Mouse (Mus musculus): ENCODE results near the gene Tgm6.

The Tgm6 gene

DNA sequence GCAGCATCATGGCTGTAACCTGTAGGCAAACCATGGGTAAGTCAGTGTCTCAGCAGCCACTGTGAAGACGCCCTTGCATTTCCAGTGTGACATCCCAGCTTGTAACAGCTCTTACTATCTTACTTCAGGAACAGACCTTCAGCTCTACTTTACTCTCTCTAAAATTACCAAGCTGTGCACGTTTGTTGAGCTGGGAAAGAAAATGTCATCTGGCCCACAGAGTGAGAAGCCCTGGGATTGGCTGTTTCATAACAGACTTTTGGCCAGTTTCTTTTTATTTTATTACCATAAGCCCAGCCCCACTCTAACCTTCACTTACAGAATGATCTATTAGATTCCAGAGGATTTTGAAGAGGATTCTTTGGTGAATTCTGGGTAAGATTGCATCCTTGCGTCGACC lies at the start of gene Tgm6:
Tgm6 (plus strand) TSS at position 301 of the 400 bp plus-strand sequence.
- no peak for DNase-seq

DNA sequence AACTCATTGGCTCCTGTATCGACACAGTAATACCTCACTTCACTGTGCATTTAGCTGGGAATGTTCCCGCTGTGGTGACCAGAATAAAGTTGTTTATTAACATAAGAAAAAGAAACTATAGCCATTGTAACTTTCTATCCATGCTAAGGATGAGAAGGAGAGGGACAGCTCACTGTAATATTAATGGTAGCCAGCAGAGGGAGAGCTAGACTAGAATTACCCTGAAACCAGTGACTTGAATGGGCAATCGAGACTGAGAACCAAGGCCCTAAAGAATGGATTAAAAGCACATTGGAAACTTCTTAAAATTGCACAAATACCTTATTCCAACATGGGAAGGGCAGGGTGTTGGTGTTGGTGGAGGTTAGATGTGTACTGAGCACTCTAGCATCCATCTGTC lies 44.0 kb upstream of the Tgm6 start:
- DNase-seq, result no peak

GRCm38 (mm10) chr2:130070396-130070795 lies 41.8 kb upstream of the Tgm6 start:
- DNase-seq, result no peak

DNA sequence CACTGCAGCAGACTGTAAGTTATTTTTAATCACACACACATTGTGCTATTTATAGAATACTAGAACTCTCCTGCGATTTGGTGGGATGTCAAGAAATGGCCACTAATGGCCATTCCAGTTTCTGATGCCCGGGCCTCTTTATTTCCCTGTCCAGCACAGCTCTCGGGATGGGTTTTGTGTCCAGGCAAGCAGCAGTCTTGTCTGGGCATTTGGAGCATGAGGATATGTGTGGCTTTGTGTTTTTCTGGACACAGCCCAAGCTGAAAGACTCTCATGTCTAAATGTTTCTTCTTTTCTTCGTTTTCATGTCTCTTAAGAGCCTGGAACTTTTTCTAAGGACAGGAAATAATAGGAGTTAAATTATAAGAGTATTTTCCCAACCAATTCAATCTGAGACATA lies 588 bp downstream of the Tgm6 start:
- DNase-seq, result no peak

DNA sequence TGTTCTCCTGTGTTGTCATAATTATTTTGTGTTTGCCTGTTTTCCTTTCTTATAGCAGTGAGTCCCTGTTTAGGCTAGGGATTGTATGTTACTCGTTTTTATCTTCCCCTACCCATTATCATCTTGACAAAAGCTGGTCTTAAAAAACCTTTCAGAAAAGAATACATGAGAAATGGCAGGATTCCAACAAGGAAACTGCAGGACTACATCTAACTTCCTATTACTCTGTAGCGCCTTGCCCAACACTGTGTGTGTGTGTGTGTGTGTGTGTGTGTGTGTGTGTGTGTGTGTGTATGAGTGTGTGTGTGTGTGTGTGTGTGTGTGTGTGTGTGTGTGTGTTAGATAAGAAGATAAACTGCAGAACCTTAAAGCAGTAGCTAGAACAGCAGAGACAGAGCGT lies 1.2 kb downstream of the Tgm6 start:
- no peak for DNase-seq

DNA sequence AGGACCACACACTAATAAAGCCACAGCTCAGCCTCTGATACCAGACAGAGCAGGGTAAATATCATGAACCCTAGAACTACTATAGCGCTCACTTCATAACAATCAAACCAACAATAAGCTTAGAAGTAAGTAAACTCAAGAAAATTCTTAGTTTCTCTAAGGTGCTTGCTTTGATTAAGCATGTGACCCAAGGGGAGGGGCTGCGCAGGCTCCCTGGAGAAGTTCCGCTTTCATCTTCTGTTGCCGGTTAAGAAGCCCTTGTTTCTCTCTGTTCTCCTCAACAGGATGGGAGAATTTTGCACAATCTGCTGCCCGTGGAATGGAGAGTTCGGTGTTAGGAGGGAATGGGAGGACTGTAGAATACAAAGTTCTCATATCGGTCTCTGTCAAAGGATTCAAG lies 6.4 kb downstream of the Tgm6 start:
- DNase-seq, result no peak

DNA sequence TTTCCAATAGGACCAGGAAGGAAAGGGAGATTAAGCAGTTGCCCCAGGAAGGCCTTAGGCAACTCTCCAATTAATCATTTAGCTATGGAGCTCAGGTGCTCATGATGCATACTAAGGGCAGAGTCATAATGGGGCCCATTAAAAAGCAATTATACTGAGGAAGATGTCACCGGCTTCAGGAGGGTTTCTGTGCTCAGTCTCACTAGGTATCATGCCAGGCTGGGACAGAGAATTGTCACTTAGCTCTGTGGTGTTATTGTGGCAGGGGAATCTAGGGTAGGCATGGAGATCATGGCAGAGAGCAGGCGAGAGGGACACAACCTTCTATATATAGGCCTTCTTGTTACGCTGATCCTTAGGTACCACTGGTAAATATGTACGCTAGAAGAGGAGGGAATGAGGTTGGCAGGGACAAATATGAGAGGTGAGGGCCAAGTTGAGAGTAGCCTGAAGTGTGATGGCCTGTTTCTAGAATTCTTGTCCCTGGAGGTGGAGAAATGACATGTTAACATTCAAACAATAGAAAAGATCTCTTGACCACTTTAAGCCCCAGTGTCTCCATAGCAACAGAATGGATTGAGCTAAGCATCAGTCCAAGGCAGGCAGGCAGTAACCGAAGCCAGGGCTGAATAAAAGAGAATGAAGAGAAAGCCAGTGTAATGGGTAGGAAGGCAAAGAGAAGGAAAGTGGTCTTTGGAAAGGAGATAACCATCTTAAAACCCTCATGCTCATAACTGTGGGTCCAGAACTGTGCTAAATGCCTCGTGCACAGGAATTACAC lies 13.3 kb downstream of the Tgm6 start:
- DNase-seq, result no peak

DNA sequence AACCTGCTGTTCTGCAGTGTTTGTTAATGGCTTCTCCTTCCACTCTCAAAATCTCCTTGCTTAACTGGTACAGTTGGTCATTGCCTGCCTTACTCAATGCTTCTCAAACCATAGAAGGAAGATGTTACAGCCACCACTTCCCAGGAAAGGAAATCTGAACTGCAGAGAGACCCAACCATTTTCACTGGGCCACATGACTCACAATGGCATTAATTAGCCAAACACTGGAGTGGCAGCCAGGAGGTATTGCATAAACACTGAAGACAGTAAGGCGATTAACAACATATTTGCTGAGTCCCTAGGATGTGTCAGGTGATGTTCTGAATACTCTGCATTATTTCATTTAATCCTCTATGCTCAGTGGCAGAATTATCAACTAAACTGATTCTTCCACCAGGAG lies 13.9 kb downstream of the Tgm6 start:
- DNase-seq, result no peak

GRCm38 (mm10) chr2:130129687-130130086 lies 17.5 kb downstream of the Tgm6 start:
- no peak for DNase-seq

DNA sequence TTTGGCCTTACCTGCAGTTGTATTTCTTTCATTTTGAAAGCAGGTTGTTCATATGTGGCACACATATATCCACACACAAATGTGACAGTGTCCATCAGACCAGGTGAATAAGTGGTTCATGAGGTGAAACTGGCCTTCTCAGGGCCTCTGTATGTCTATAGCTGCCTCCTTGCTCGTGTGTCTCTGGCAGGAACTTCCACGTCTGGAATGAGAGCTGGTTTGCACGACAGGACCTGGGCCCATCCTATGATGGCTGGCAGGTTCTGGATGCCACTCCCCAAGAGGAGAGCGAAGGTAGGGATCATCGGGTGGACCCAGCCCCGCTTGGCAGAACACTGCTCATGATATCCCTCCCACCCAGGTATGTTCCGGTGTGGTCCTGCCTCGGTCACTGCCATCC lies 30.8 kb downstream of the Tgm6 start:
- DNase-seq, result no peak

GRCm38 (mm10) chr2:130144703-130145324 lies 32.6 kb downstream of the Tgm6 start:
- no peak for DNase-seq

- DNase-seq, result no peak
These were observed 34.0 kb downstream of the Tgm6 start for GRCm38 (mm10) chr2:130146089-130146668.

GRCm38 (mm10) chr2:130155171-130155570 lies 43.0 kb downstream of the Tgm6 start:
- no peak for DNase-seq

- no peak for DNase-seq
These were observed 43.6 kb downstream of the Tgm6 start for GRCm38 (mm10) chr2:130155851-130156250.

GRCm38 (mm10) chr2:130157231-130158087 lies 45.2 kb downstream of the Tgm6 start:
- DNase-seq, result no peak

DNA sequence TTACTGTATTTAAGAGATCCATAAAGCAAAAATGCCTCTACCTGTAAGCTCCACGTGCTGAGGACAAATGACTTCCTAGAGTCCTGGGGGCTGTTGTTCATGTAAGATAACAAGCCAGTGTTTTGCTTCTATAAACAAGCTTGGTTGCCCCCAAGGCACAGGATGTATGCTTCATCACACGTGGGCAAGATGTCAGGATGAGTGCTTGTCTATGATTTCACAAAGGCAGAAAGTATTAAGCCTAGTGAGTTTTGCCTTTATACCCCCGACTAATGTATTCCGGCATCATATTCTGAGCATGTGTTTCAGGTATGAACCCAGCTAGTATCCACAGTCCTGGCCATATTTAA lies 45.8 kb downstream of the Tgm6 start:
- no peak for DNase-seq

DNA sequence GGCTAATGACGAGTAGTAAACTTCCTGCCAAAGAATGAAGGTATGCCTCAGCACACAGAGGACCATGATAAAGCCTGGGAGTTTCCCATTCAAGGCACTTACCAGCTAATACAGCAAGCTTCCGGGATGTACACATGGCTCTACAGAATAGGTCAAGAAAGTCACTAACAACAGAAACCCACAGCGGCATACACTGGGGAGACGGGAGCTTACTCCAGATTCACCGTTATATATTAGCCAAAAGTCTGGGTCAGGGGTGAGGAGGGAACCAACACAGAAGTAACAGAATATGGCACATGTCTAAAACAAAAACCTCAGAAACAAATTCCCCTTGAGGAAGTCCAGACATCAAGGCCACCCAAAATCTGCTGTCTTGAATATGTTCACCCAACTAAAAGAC lies 50.5 kb downstream of the Tgm6 start:
- DNase-seq, result no peak

DNA sequence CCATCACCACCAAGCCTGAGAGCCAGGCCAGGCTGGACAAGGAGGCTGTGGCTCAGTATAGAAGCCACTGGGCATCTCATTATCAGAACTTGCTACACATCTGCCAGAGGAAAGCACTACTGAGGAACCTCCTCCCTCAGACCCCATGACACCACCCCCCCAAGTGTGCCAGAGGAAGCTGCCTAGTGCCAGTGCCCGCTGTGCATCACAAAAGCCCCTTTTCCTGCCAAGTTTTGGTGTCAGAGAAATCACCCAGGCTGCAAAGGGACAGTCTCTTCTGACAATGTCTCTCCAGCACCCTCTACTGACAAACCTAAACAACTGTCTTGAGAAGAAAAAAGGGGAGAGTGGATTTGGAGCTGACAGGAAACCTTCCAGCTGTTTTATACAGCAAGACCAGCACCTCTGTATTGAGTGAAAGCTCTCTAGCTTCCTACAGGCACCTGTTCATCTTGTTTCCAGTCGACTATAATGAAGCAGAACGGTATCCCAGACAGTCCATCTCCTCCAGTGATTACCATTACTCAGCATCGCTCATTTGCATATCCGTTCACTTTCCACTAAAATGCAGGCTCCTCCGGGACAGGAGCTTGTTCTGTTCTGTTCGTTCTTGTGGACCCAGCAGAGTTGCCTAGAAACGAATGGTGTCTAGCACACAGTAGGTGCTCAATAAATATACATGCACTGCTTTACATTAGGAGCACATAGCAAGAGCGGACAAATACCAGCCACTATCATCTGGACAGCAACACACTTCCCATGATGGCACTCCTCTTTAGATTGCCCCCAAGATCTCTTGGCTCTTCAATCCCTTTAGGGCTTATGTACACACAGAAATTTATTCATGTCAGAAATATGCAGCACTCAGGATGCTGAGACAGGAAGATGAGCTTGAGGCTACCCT lies 54.3 kb downstream of the Tgm6 start:
- DNase-seq, result no peak

DNA sequence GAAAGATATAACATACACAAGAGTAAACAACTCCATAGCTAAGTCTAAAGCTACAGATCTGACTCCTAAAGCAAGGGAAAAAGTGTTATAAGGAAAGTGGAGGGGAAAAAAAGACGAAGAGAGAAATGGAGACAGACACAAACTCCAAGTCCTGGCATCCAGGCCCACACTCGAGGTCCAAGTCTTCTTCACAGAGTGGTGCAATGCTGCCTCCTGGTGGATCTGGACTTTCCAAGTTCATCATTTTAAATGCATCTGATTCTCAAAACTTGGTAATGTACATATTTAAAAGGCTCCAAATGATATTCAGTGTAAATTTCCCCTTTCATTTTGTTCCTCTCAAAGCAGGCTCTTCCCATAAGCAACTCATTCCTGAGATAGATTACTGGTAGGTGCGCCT lies 55.6 kb downstream of the Tgm6 start:
- DNase-seq, result peak in 1 of 2 experiments; percentile 25

GRCm38 (mm10) chr2:130171674-130172073 lies 59.5 kb downstream of the Tgm6 start:
- DNase-seq, result no peak

- no peak for DNase-seq
These were observed 64.6 kb downstream of the Tgm6 start for GRCm38 (mm10) chr2:130176820-130177219.

GRCm38 (mm10) chr2:130178381-130178705 lies 66.1 kb downstream of the Tgm6 start:
- no peak for DNase-seq
